Mouse (Mus musculus) WW6 (cell line): ENCODE measurements around the gene B4galnt2.

Source experiments
- DNase-seq: peaks from one replicate; pipeline ENCODE4 v3.0.0-alpha.2; 2013; ENCODE audit warnings: low read depth, low spot score

Gene B4galnt2

GRCm38 (mm10) chr11:95840694-95841497 is 73.8 kb downstream of the B4galnt2 start:
- DNase-seq, result no peak

- DNase-seq, result no peak
These were observed 75.5 kb downstream of the B4galnt2 start for GRCm38 (mm10) chr11:95838999-95839868.

GRCm38 (mm10) chr11:95838598-95838997 is 76.1 kb downstream of the B4galnt2 start:
- DNase-seq, result no peak

GRCm38 (mm10) chr11:95837059-95837458 is 77.6 kb downstream of the B4galnt2 start, which contains the start of gene Gngt2:
Gngt2 (plus strand) TSS chr11:95837216.
- DNase-seq, result no peak

GRCm38 (mm10) chr11:95836433-95836832 is 78.3 kb downstream of the B4galnt2 start:
- no peak for DNase-seq

- no peak for DNase-seq
These were observed 78.9 kb downstream of the B4galnt2 start for GRCm38 (mm10) chr11:95835832-95836231.

- DNase-seq, result no peak
These were observed 79.7 kb downstream of the B4galnt2 start for GRCm38 (mm10) chr11:95834742-95835710.

- no peak for DNase-seq
These were observed 80.5 kb downstream of the B4galnt2 start for GRCm38 (mm10) chr11:95834143-95834667.

- no peak for DNase-seq
These were observed 81.0 kb downstream of the B4galnt2 start for GRCm38 (mm10) chr11:95833631-95834142.

- no peak for DNase-seq
These were observed 81.6 kb downstream of the B4galnt2 start for GRCm38 (mm10) chr11:95833006-95833570.

- DNase-seq, result no peak
These were observed 82.3 kb downstream of the B4galnt2 start for GRCm38 (mm10) chr11:95832129-95833005.

GRCm38 (mm10) chr11:95831641-95832040 is 83.0 kb downstream of the B4galnt2 start:
- DNase-seq, result no peak

GRCm38 (mm10) chr11:95831276-95831619 is 83.4 kb downstream of the B4galnt2 start:
- DNase-seq, result no peak

GRCm38 (mm10) chr11:95830411-95831275 is 84.0 kb downstream of the B4galnt2 start:
- DNase-seq, result no peak

- DNase-seq, result no peak
These were observed 85.1 kb downstream of the B4galnt2 start for GRCm38 (mm10) chr11:95829526-95830050.

GRCm38 (mm10) chr11:95828181-95828964 is 86.3 kb downstream of the B4galnt2 start:
- no peak for DNase-seq

GRCm38 (mm10) chr11:95827464-95828085 is 87.1 kb downstream of the B4galnt2 start:
- DNase-seq, result no peak
